Mouse (Mus musculus) neural tube, embryonic 11.5 days (tissue): ENCODE results near the gene Tssk4. TPM values are rescaled to one million over a fixed set of nuclear protein-coding genes. Genes with fewer than 3 reads are reported as not detected.

Source experiments
- ATAC-seq: fragments of 200-750 bp; cut with Nextera tagmentation; 2 replicates; pipeline ENCODE4 v1.8.0; 2017; ENCODE audit warnings: moderate number of reproducible peaks, mild to moderate bottlenecking, moderate TSS enrichment, moderate library complexity; ENCODE audit not compliant: insufficient read depth, low FRiP score, low TSS enrichment
- DNase-seq: peaks from one replicate; pipeline ENCODE4 v3.0.0-alpha.2; 2015; ENCODE audit warnings: low spot score
- H3K27ac ChIP-seq: fragments of 300-500 bp; sonication (generic); 2 replicates; pipeline ENCODE4 v1.5.1; 2014; ENCODE audit warnings: low read depth, mild to moderate bottlenecking, low read length
- H3K27me3 ChIP-seq: fragments of 300-500 bp; sonication (generic); 2 replicates; pipeline ENCODE4 v1.6.1; 2014; ENCODE audit warnings: mild to moderate bottlenecking, low read length, mixed read lengths; ENCODE audit not compliant: control insufficient read depth, insufficient read depth
- H3K36me3 ChIP-seq: fragments of 300-500 bp; sonication (generic); 2 replicates; pipeline ENCODE4 v1.6.1; 2014; ENCODE audit warnings: mild to moderate bottlenecking, low read length, moderate library complexity, mixed read lengths; ENCODE audit not compliant: control insufficient read depth, insufficient read depth
- H3K4me1 ChIP-seq: fragments of 300-500 bp; sonication (generic); 2 replicates; pipeline ENCODE4 v1.6.1; 2014; ENCODE audit warnings: low read length, mixed read lengths; ENCODE audit not compliant: control insufficient read depth, insufficient read depth
- H3K4me2 ChIP-seq: fragments of 300-500 bp; sonication (generic); 2 replicates; pipeline ENCODE4 v1.6.1; 2014; ENCODE audit warnings: low read depth, mild to moderate bottlenecking, moderate library complexity
- H3K4me3 ChIP-seq: fragments of 300-500 bp; sonication (generic); 2 replicates; pipeline ENCODE4 v1.5.1; 2014; ENCODE audit warnings: low read depth, low read length
- H3K9ac ChIP-seq: fragments of 300-500 bp; sonication (generic); 2 replicates; pipeline ENCODE4 v1.6.1; 2014; ENCODE audit warnings: mild to moderate bottlenecking, low read length
- H3K9me3 ChIP-seq: fragments of 300-500 bp; sonication (generic); 2 replicates; pipeline ENCODE4 v1.6.1; 2016; ENCODE audit warnings: low read length; ENCODE audit not compliant: control insufficient read depth
- WGBS: fragments of 180-500 bp; shearing (Covaris S2); extraction: QIAGEN DNeasy Blood & Tissue Kit; methylation state at CpG from one replicate; pipeline ENCODE4 v1.1.7; 2014; 5-methylcytosine and 5-hydroxymethylcytosine counted together
- polyA plus RNA-seq: library from polyadenylated mRNA; unstranded; fragments of >200 nt; fragmentation: Nextera tagmentation; extraction: Ambion mirVana; gene quantifications from 2 replicates; pipeline ENCODE4 v1.2.1, GENCODE M21; 2014

The Tssk4 gene
- polyA plus RNA-seq, 1 experiment from 2014 or later: 0.89 TPM

- Histone ChIP-seq H3K9ac (no peak overlapping the region), H3K27ac (no peak overlapping the region), H3K4me1 (no peaks in the 10 kb centered on the region; the same call in 1 of the 2 replicates), H3K9me3 (no peaks in the 10 kb centered on the region), H3K4me2 (no peak overlapping the region), H3K36me3 (no peaks in the 10 kb centered on the region), H3K4me3 (no peak overlapping the region), H3K27me3 (no peaks in the 10 kb centered on the region)
- DNase-seq: no peak
- ATAC-seq: no peak
- WGBS: 53% methylated on average over 2 of the region's 2 CpGs
Measured at GRCm38 (mm10) chr14:55615876-55616275, 34.1 kb upstream of the Tssk4 start.

- ATAC-seq: no peak
- WGBS: 93% methylated on average over 2 of the region's 2 CpGs
Measured at GRCm38 (mm10) chr14:55616844-55617243, 33.1 kb upstream of the Tssk4 start.

GRCm38 (mm10) chr14:55617822-55618221, 32.2 kb upstream of the Tssk4 start, which contains the start of gene Rec8:
Gene Rec8, plus strand, starts transcription at chr14:55618037.
- Histone ChIP-seq H3K27ac (0 out of 2 replicates have a peak within 1 kb of the TSS, but pooled peaks have one; percentile 6), H3K27me3 (no peaks in the 10 kb centered on the region), H3K4me3 (peak within 1 kb of the TSS; percentile 27), H3K36me3 (no peaks in the 10 kb centered on the region), H3K4me2 (peak within 1 kb of the TSS; percentile 37), H3K4me1 (no peaks in the 10 kb centered on the region; the same call in 1 of the 2 replicates), H3K9ac (peak within 1 kb of the TSS; percentile 10; the same call in 1 of the 2 replicates), H3K9me3 (no peaks in the 10 kb centered on the region)
- WGBS: 29% methylated on average over 21 of the region's 21 CpGs
- peak; percentile 67 for DNase-seq
- ATAC-seq: peak; percentile 81

More at GRCm38 (mm10) chr14:55616844-55617243, 33.1 kb upstream of the Tssk4 start:
- no peak overlapping the region for H3K27ac ChIP-seq
- H3K4me3 ChIP-seq: no peak overlapping the region
- H3K27me3 ChIP-seq: no peaks in the 10 kb centered on the region
- no peak for DNase-seq
- H3K9me3 ChIP-seq: no peaks in the 10 kb centered on the region
- H3K9ac ChIP-seq: no peak overlapping the region
- no peaks in the 10 kb centered on the region for H3K36me3 ChIP-seq
- H3K4me1 ChIP-seq: no peaks in the 10 kb centered on the region; the same call in 1 of the 2 replicates
- H3K4me2 ChIP-seq: no peak overlapping the region

- Histone ChIP-seq H3K27me3 (no peaks in the 10 kb centered on the region), H3K4me3 (peak overlapping the region; percentile 27), H3K4me1 (no peaks in the 10 kb centered on the region; the same call in 1 of the 2 replicates), H3K9me3 (no peaks in the 10 kb centered on the region), H3K4me2 (peak overlapping the region; percentile 37), H3K9ac (peak overlapping the region; percentile 10; the same call in 1 of the 2 replicates), H3K36me3 (no peaks in the 10 kb centered on the region), H3K27ac (0 out of 2 replicates have a peak overlapping the region, but pooled peaks have one; percentile 6)
- no peak for ATAC-seq
- no peak for DNase-seq
- 52% methylated on average over 22 of the region's 22 CpGs for whole genome bisulfite sequencing
Measured at GRCm38 (mm10) chr14:55618486-55619195, 31.3 kb upstream of the Tssk4 start.

GRCm38 (mm10) chr14:55628077-55628827, 21.7 kb upstream of the Tssk4 start:
- Histone ChIP-seq H3K27me3 (no peaks in the 10 kb centered on the region), H3K9ac (no peak overlapping the region), H3K27ac (no peak overlapping the region), H3K4me3 (no peak overlapping the region), H3K9me3 (no peaks in the 10 kb centered on the region), H3K4me1 (no peaks in the 10 kb centered on the region), H3K4me2 (no peak overlapping the region), H3K36me3 (peaks cover 29% of the 10 kb centered on the region)
- ATAC-seq (no peak), DNase-seq (no peak)
- WGBS: 83% methylated on average over 27 of the region's 27 CpGs

GRCm38 (mm10) chr14:55629312-55629711, 20.7 kb upstream of the Tssk4 start:
- Histone ChIP-seq H3K4me1 (no peaks in the 10 kb centered on the region), H3K27ac (no peak overlapping the region), H3K9ac (no peak overlapping the region), H3K4me2 (no peak overlapping the region), H3K36me3 (peaks cover 33% of the 10 kb centered on the region), H3K4me3 (no peak overlapping the region), H3K27me3 (no peaks in the 10 kb centered on the region), H3K9me3 (no peaks in the 10 kb centered on the region)
- WGBS: 50% methylated on average over 5 of the region's 5 CpGs
- no peak for ATAC-seq
- DNase-seq: no peak

- Histone ChIP-seq H3K4me1 (peaks cover 4% of the 10 kb centered on the region), H3K27me3 (no peaks in the 10 kb centered on the region), H3K27ac (no peak overlapping the region), H3K4me3 (peak overlapping the region; percentile 63), H3K9ac (peak overlapping the region; percentile 65), H3K4me2 (peak overlapping the region; percentile 65), H3K9me3 (no peaks in the 10 kb centered on the region), H3K36me3 (peaks cover 17% of the 10 kb centered on the region)
- ATAC-seq (peak; percentile 49), DNase-seq (no peak)
- WGBS: 3% methylated on average over 23 of the region's 23 CpGs
Measured at GRCm38 (mm10) chr14:55634874-55635522, 15.0 kb upstream of the Tssk4 start.

- H3K36me3 ChIP-seq: peaks cover 13% of the 10 kb centered on the region
- no peak within 1 kb of the TSS for H3K27ac ChIP-seq
- peaks cover 4% of the 10 kb centered on the region for H3K4me1 ChIP-seq
- 2% methylated on average over 26 of the region's 33 CpGs for WGBS
- H3K4me3 ChIP-seq: peak within 1 kb of the TSS; percentile 63
- no peaks in the 10 kb centered on the region for H3K27me3 ChIP-seq
- H3K4me2 ChIP-seq: peak within 1 kb of the TSS; percentile 65
- peak within 1 kb of the TSS; percentile 65 for H3K9ac ChIP-seq
- ATAC-seq: peak; percentile 75; the same call in 1 of the 2 replicates
- H3K9me3 ChIP-seq: no peaks in the 10 kb centered on the region
- peak; percentile 90 for DNase-seq
Measured at GRCm38 (mm10) chr14:55635523-55636007, 14.4 kb upstream of the Tssk4 start, which contains the start of gene Ipo4. Gene Ipo4, minus strand, starts transcription at chr14:55635957.
